Mouse (Mus musculus) lung, embryonic 16.5 days (tissue): ENCODE results near the gene Cnr2. TPM values are rescaled to one million over a fixed set of nuclear protein-coding genes. Genes with fewer than 3 reads are reported as not detected.

Source experiments
- ATAC-seq: fragments of 200-750 bp; cut with Nextera tagmentation; 2 replicates; pipeline ENCODE4 v1.8.0; 2017; ENCODE audit warnings: low read depth, mild to moderate bottlenecking, moderate library complexity
- H3K27ac ChIP-seq: fragments of 300-500 bp; sonication (generic); 2 replicates; pipeline ENCODE4 v1.5.1; 2014; ENCODE audit warnings: mild to moderate bottlenecking, control low read depth, low read length
- H3K27me3 ChIP-seq: fragments of 300-500 bp; sonication (generic); 2 replicates; pipeline ENCODE4 v1.6.1; 2014; ENCODE audit warnings: low read depth, low read length, mixed read lengths; ENCODE audit not compliant: control insufficient read depth, insufficient read depth
- H3K36me3 ChIP-seq: fragments of 300-500 bp; sonication (generic); 2 replicates; pipeline ENCODE4 v1.6.1; 2014; ENCODE audit warnings: low read length; ENCODE audit not compliant: control insufficient read depth, insufficient read depth
- H3K4me1 ChIP-seq: fragments of 300-500 bp; sonication (generic); replicated peaks from 2 replicates; pipeline ENCODE4 v1.6.1; 2014; ENCODE audit warnings: low read length, mixed read lengths; ENCODE audit not compliant: control insufficient read depth, insufficient read depth
- H3K4me2 ChIP-seq: fragments of 300-500 bp; sonication (generic); 2 replicates; pipeline ENCODE4 v1.6.1; 2014; ENCODE audit warnings: low read depth, low read length, control low read depth
- H3K4me3 ChIP-seq: fragments of 300-500 bp; sonication (generic); 2 replicates; pipeline ENCODE4 v1.5.1; 2014; ENCODE audit warnings: mild to moderate bottlenecking, low read length, control low read depth
- H3K9ac ChIP-seq: fragments of 300-500 bp; sonication (generic); 2 replicates; pipeline ENCODE4 v1.6.1; 2014; ENCODE audit warnings: low read length, control low read depth
- H3K9me3 ChIP-seq: fragments of 300-500 bp; sonication (generic); 2 replicates; pipeline ENCODE4 v1.6.1; 2016; ENCODE audit warnings: low read length; ENCODE audit not compliant: control insufficient read depth
- WGBS: fragments of 180-500 bp; shearing (Covaris S2); extraction: QIAGEN DNeasy Blood & Tissue Kit; methylation state at CpG from one replicate; pipeline ENCODE4 v1.1.7; 2014; 5-methylcytosine and 5-hydroxymethylcytosine counted together
- polyA plus RNA-seq: library from polyadenylated mRNA; unstranded; fragments of >200 nt; fragmentation: Nextera tagmentation; extraction: Ambion mirVana; gene quantifications from 2 replicates; pipeline ENCODE4 v1.2.1, GENCODE M21; 2015

Cnr2 gene
- polyA plus RNA-seq, 1 experiment from 2014 or later, result 1.3 TPM

- peaks cover 12% of the 10 kb centered on the region for H3K4me1 ChIP-seq
- 20% methylated on average over 10 of the region's 10 CpGs for WGBS
- H3K4me2 ChIP-seq, result 0 out of 2 replicates have a peak overlapping the region, but pooled peaks have one; percentile 9
- H3K36me3 ChIP-seq, result no peaks in the 10 kb centered on the region
- H3K9me3 ChIP-seq, result no peaks in the 10 kb centered on the region
- H3K27ac ChIP-seq, result no peak overlapping the region
- ATAC-seq, result peak; percentile 39; the same call in 1 of the 2 replicates
- H3K27me3 ChIP-seq, result no peaks in the 10 kb centered on the region
- peak overlapping the region; percentile 29; the same call in 1 of the 2 replicates for H3K9ac ChIP-seq
- no peak overlapping the region for H3K4me3 ChIP-seq
Measured at GRCm38 (mm10) chr4:135883401-135883851, 11.8 kb upstream of the Cnr2 start.

GRCm38 (mm10) chr4:135883881-135884516 lies 11.2 kb upstream of the Cnr2 start:
- Histone ChIP-seq H3K9ac (no peak overlapping the region), H3K9me3 (no peaks in the 10 kb centered on the region), H3K36me3 (no peaks in the 10 kb centered on the region), H3K27me3 (no peaks in the 10 kb centered on the region), H3K4me1 (peaks cover 12% of the 10 kb centered on the region), H3K27ac (no peak overlapping the region), H3K4me2 (no peak overlapping the region), H3K4me3 (no peak overlapping the region)
- WGBS, result 51% methylated on average over 7 of the region's 7 CpGs
- no peak for ATAC-seq

GRCm38 (mm10) chr4:135884531-135884930 lies 10.7 kb upstream of the Cnr2 start:
- H3K4me2 ChIP-seq, result no peak overlapping the region
- H3K9ac ChIP-seq, result no peak overlapping the region
- H3K36me3 ChIP-seq, result no peaks in the 10 kb centered on the region
- peaks cover 12% of the 10 kb centered on the region for H3K4me1 ChIP-seq
- H3K27ac ChIP-seq, result no peak overlapping the region
- no peak overlapping the region for H3K4me3 ChIP-seq
- no peak for ATAC-seq
- H3K9me3 ChIP-seq, result no peaks in the 10 kb centered on the region
- 75% methylated on average over 6 of the region's 6 CpGs for WGBS
- H3K27me3 ChIP-seq, result no peaks in the 10 kb centered on the region

GRCm38 (mm10) chr4:135885676-135886075 lies 9.5 kb upstream of the Cnr2 start:
- Histone ChIP-seq H3K36me3 (no peaks in the 10 kb centered on the region), H3K27ac (no peak overlapping the region), H3K4me3 (no peak overlapping the region), H3K27me3 (no peaks in the 10 kb centered on the region), H3K4me2 (no peak overlapping the region), H3K9ac (no peak overlapping the region), H3K4me1 (peaks cover 12% of the 10 kb centered on the region), H3K9me3 (no peaks in the 10 kb centered on the region)
- 87% methylated on average over 12 of the region's 12 CpGs for WGBS
- no peak for ATAC-seq

- ATAC-seq, result no peak
- no peaks in the 10 kb centered on the region for H3K9me3 ChIP-seq
- H3K27ac ChIP-seq, result no peak overlapping the region
- 75% methylated on average over 4 of the region's 4 CpGs for WGBS
- no peak overlapping the region for H3K4me3 ChIP-seq
- H3K27me3 ChIP-seq, result no peaks in the 10 kb centered on the region
- H3K4me2 ChIP-seq, result no peak overlapping the region
- no peak overlapping the region for H3K9ac ChIP-seq
- peaks cover 12% of the 10 kb centered on the region for H3K4me1 ChIP-seq
- no peaks in the 10 kb centered on the region for H3K36me3 ChIP-seq
Measured at GRCm38 (mm10) chr4:135886184-135886583, 9.0 kb upstream of the Cnr2 start.

GRCm38 (mm10) chr4:135888448-135889057 lies 6.6 kb upstream of the Cnr2 start:
- 87% methylated on average over 24 of the region's 24 CpGs for WGBS
- no peak for ATAC-seq

GRCm38 (mm10) chr4:135889146-135889883 lies 5.9 kb upstream of the Cnr2 start:
- H3K27me3 ChIP-seq, result no peaks in the 10 kb centered on the region
- H3K27ac ChIP-seq, result no peak overlapping the region
- ATAC-seq, result no peak; the same call in 1 of the 2 replicates
- no peak overlapping the region for H3K4me3 ChIP-seq
- no peaks in the 10 kb centered on the region for H3K36me3 ChIP-seq
- WGBS, result 76% methylated on average over 7 of the region's 7 CpGs
- H3K9ac ChIP-seq, result no peak overlapping the region
- H3K4me1 ChIP-seq, result no peaks in the 10 kb centered on the region; the same call in 1 of the 2 replicates
- no peak overlapping the region for H3K4me2 ChIP-seq
- no peaks in the 10 kb centered on the region for H3K9me3 ChIP-seq

More at GRCm38 (mm10) chr4:135888448-135889057, 6.6 kb upstream of the Cnr2 start:
- Histone ChIP-seq H3K9ac (no peak overlapping the region), H3K4me2 (no peak overlapping the region), H3K4me1 (peaks cover 7% of the 10 kb centered on the region), H3K9me3 (no peaks in the 10 kb centered on the region), H3K36me3 (no peaks in the 10 kb centered on the region), H3K4me3 (no peak overlapping the region), H3K27me3 (no peaks in the 10 kb centered on the region), H3K27ac (no peak overlapping the region)

- WGBS, result 1% methylated on average over 4 of the region's 4 CpGs
- Histone ChIP-seq H3K4me3 (no peak overlapping the region), H3K36me3 (no peaks in the 10 kb centered on the region), H3K27me3 (no peaks in the 10 kb centered on the region), H3K4me2 (no peak overlapping the region), H3K9ac (no peak overlapping the region), H3K27ac (no peak overlapping the region), H3K9me3 (no peaks in the 10 kb centered on the region), H3K4me1 (no peaks in the 10 kb centered on the region)
- peak; percentile 91 for ATAC-seq
Measured at GRCm38 (mm10) chr4:135889884-135890283, 5.3 kb upstream of the Cnr2 start.

GRCm38 (mm10) chr4:135891539-135891938 lies 3.7 kb upstream of the Cnr2 start:
- WGBS, result 87% methylated on average over 2 of the region's 2 CpGs
- Histone ChIP-seq H3K4me1 (no peaks in the 10 kb centered on the region), H3K4me2 (no peak overlapping the region), H3K9ac (no peak overlapping the region), H3K27me3 (no peaks in the 10 kb centered on the region), H3K4me3 (no peak overlapping the region), H3K36me3 (no peaks in the 10 kb centered on the region), H3K9me3 (no peaks in the 10 kb centered on the region), H3K27ac (no peak overlapping the region)
- ATAC-seq, result no peak
